Mouse (Mus musculus) myocyte (in vitro differentiated cells): Measurements from ENCODE around the gene Ankrd33b.

ENCODE experiments used
- MAX ChIP-seq: IDR thresholded peaks from one replicate; pipeline ENCODE4 v1.6.1; 2011; ENCODE audit warnings: low read depth, mild to moderate bottlenecking, control low read depth
- MYOD1 ChIP-seq, 3 experiments: IDR thresholded peaks; one replicate each; pipeline ENCODE4 v1.6.1; 2011; ENCODE audit warnings: control low read depth in 2 of 3, low read depth in 2 of 3, mild to moderate bottlenecking in 2 of 3, moderate library complexity in 1 of 3; ENCODE audit not compliant: insufficient read length in 2 of 3, control insufficient read depth in 1 of 3
- MYOG ChIP-seq, 3 experiments: IDR thresholded peaks; one replicate each; pipeline ENCODE4 v1.6.1; 2011; ENCODE audit warnings: control low read depth in 2 of 3, low read depth in 2 of 3, mild to moderate bottlenecking in 2 of 3; ENCODE audit not compliant: insufficient read length in 2 of 3, control insufficient read depth in 1 of 3, insufficient read depth in 1 of 3
- POLR2A ChIP-seq: IDR thresholded peaks from one replicate; pipeline ENCODE4 v1.6.1; 2011; ENCODE audit warnings: low read depth, mild to moderate bottlenecking, control low read depth, moderate library complexity; ENCODE audit not compliant: insufficient read length
- SRF ChIP-seq: IDR thresholded peaks from one replicate; pipeline ENCODE4 v1.6.1; 2011; ENCODE audit warnings: low read depth; ENCODE audit not compliant: control insufficient read depth, insufficient read length

DNA sequence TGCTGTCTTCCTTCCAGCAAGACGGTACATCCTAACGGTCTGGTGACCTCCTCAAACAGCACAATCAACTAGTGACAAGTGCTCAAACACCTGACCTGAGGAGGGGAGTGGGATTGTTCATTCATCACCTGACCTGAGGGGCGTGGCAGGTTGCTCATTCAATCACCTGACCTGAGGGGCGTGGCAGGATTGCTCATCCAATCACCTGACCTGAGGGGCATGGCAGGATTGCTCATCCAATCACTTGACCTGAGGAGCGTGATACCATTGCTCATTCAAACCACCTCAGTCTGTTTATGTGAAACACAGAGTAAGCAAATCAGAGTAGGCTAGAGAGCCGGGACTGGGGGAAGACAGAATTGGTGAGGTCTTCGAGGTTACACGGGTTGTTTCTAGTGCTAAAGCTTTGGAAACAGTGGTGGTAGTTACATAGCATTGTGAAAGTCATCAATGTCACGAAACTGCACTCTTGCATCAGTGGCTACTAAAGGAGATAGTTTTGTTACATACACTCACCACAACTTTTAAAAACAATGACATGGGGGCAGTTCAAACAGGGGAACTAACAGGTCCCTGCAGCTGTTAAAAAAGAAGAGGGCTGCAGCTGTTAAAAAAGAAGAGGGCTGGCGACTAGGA, 28.8 kb downstream of the Ankrd33b start:
- TF ChIP-seq MYOD1 (IDR thresholded peaks at IDR 0.05; ENCODE audit: control insufficient read depth in 1 of 3, insufficient read length in 2 of 3, low read depth in 2 of 3), result peak in 2 of 3 experiments; percentile 6 to 35
- TF ChIP-seq POLR2A, result no peak
- no peak for TF ChIP-seq MAX
- no peak for TF ChIP-seq SRF
- peak in 2 of 3 experiments; percentile 18 to 49 for TF ChIP-seq MYOG (IDR thresholded peaks at IDR 0.05; ENCODE audit: control insufficient read depth in 1 of 3, insufficient read depth in 1 of 3, insufficient read length in 2 of 3, low read depth in 2 of 3)
